Mouse (Mus musculus) stomach, postnatal 0 days (tissue): ENCODE data around the gene Gm20695. TPM values are rescaled to one million over a fixed set of nuclear protein-coding genes. Genes with fewer than 3 reads are reported as not detected.

ENCODE experiments used
- ATAC-seq: fragments of 200-750 bp; cut with Nextera tagmentation; 2 replicates; pipeline ENCODE4 v1.8.0; 2017; ENCODE audit not compliant: low FRiP score, low TSS enrichment
- DNase-seq: peaks from one replicate; pipeline ENCODE4 v3.0.0-alpha.2; 2016; ENCODE audit warnings: low spot score
- H3K27ac ChIP-seq: fragments of 300-500 bp; sonication (generic); replicated peaks from 2 replicates; pipeline ENCODE4 v1.5.1; 2014; ENCODE audit warnings: mild to moderate bottlenecking, control low read depth
- H3K27me3 ChIP-seq: fragments of 300-500 bp; sonication (generic); 2 replicates; pipeline ENCODE4 v1.6.1; 2014; ENCODE audit warnings: low read length; ENCODE audit not compliant: control insufficient read depth, insufficient read depth
- H3K36me3 ChIP-seq: fragments of 300-500 bp; sonication (generic); 2 replicates; pipeline ENCODE4 v1.6.1; 2014; ENCODE audit warnings: low read length, mixed read lengths; ENCODE audit not compliant: control insufficient read depth, insufficient read depth
- H3K4me1 ChIP-seq: fragments of 300-500 bp; sonication (generic); replicated peaks from 2 replicates; pipeline ENCODE4 v1.6.1; 2014; ENCODE audit warnings: antibody characterized with exemption; ENCODE audit not compliant: control insufficient read depth, insufficient read depth
- H3K4me2 ChIP-seq: fragments of 300-500 bp; sonication (generic); replicated peaks from 2 replicates; pipeline ENCODE4 v1.6.1; 2014; ENCODE audit warnings: low read depth, mild to moderate bottlenecking, control low read depth, moderate library complexity
- H3K4me3 ChIP-seq: fragments of 300-500 bp; sonication (generic); 2 replicates; pipeline ENCODE4 v1.5.1; 2014; ENCODE audit warnings: low read depth, low read length, control low read depth
- H3K9ac ChIP-seq: fragments of 300-500 bp; sonication (generic); 2 replicates; pipeline ENCODE4 v1.6.1; 2014; ENCODE audit warnings: mild to moderate bottlenecking, low read length, control low read depth, mixed read lengths
- H3K9me3 ChIP-seq: fragments of 300-500 bp; sonication (generic); 2 replicates; pipeline ENCODE4 v1.6.1; 2016; ENCODE audit warnings: low read length; ENCODE audit not compliant: control insufficient read depth
- CTCF ChIP-seq: IDR thresholded peaks from 2 replicates; pipeline ENCODE4 v1.5.1; 2016; ENCODE audit warnings: antibody characterized with exemption, low read depth, mild to moderate bottlenecking, moderate library complexity
- EP300 ChIP-seq: optimal IDR thresholded peaks from 2 replicates; pipeline ENCODE3; 2016; ENCODE audit warnings: antibody characterized with exemption
- WGBS: fragments of 180-500 bp; shearing (Covaris S2); extraction: QIAGEN DNeasy Blood & Tissue Kit; methylation state at CpG from one replicate; pipeline ENCODE4 v1.1.7; 2014; 5-methylcytosine and 5-hydroxymethylcytosine counted together
- polyA plus RNA-seq: library from polyadenylated mRNA; unstranded; fragments of >200 nt; fragmentation: Nextera tagmentation; extraction: Ambion mirVana; gene quantifications from 2 replicates; pipeline ENCODE4 v1.2.1, GENCODE M21; 2015

The Gm20695 gene
- polyA plus RNA-seq, 1 experiment from 2014 or later: 1.9 TPM

- H3K4me3 ChIP-seq: no peak overlapping the region
- no peak for TF ChIP-seq EP300
- no peak overlapping the region for H3K9ac ChIP-seq
- H3K4me2 ChIP-seq: no peak overlapping the region
- no peaks in the 10 kb centered on the region for H3K9me3 ChIP-seq
- 71% methylated on average over 11 of the region's 11 CpGs for WGBS
- no peaks in the 10 kb centered on the region for H3K36me3 ChIP-seq
- DNase-seq (no peak), ATAC-seq (no peak)
- H3K4me1 ChIP-seq: no peaks in the 10 kb centered on the region
- H3K27me3 ChIP-seq: no peaks in the 10 kb centered on the region
- H3K27ac ChIP-seq: no peak overlapping the region
These were observed 29.8 kb upstream of the Gm20695 start for GRCm38 (mm10) chr16:3854437-3855182.

- WGBS: 79% methylated on average over 1 of the region's 1 CpGs
- no peak for DNase-seq
- H3K4me3 ChIP-seq: no peak overlapping the region
- H3K4me1 ChIP-seq: no peaks in the 10 kb centered on the region
- H3K27ac ChIP-seq: no peak overlapping the region
- H3K4me2 ChIP-seq: no peak overlapping the region
- no peaks in the 10 kb centered on the region for H3K27me3 ChIP-seq
- H3K9me3 ChIP-seq: no peaks in the 10 kb centered on the region
- no peaks in the 10 kb centered on the region for H3K36me3 ChIP-seq
- H3K9ac ChIP-seq: no peak overlapping the region
- no peak for ATAC-seq
- TF ChIP-seq CTCF (no peak), EP300 (no peak)
These were observed 28.7 kb upstream of the Gm20695 start for GRCm38 (mm10) chr16:3855776-3856175.

GRCm38 (mm10) chr16:3859254-3859653 is 25.2 kb upstream of the Gm20695 start:
- H3K4me2 ChIP-seq: no peak overlapping the region
- H3K4me3 ChIP-seq: no peak overlapping the region
- no peaks in the 10 kb centered on the region for H3K9me3 ChIP-seq
- no peak for ATAC-seq
- H3K4me1 ChIP-seq: no peaks in the 10 kb centered on the region
- TF ChIP-seq EP300: no peak
- TF ChIP-seq CTCF: no peak
- WGBS: 89% methylated on average over 4 of the region's 4 CpGs
- no peak overlapping the region for H3K9ac ChIP-seq
- H3K27ac ChIP-seq: no peak overlapping the region
- H3K36me3 ChIP-seq: no peaks in the 10 kb centered on the region
- no peak for DNase-seq
- H3K27me3 ChIP-seq: no peaks in the 10 kb centered on the region

- TF ChIP-seq EP300 (no peak), CTCF (no peak)
- 2% methylated on average over 16 of the region's 16 CpGs for WGBS
- peak overlapping the region; percentile 59 for H3K4me3 ChIP-seq
- no peaks in the 10 kb centered on the region for H3K36me3 ChIP-seq
- no peaks in the 10 kb centered on the region for H3K4me1 ChIP-seq
- peak overlapping the region; percentile 73 for H3K4me2 ChIP-seq
- H3K9me3 ChIP-seq: no peaks in the 10 kb centered on the region
- peak overlapping the region; percentile 20; the same call in 1 of the 2 replicates for H3K27ac ChIP-seq
- H3K9ac ChIP-seq: peak overlapping the region; percentile 63
- DNase-seq (no peak), ATAC-seq (peak; percentile 25; the same call in 1 of the 2 replicates)
- H3K27me3 ChIP-seq: no peaks in the 10 kb centered on the region
These were observed 12.6 kb upstream of the Gm20695 start for GRCm38 (mm10) chr16:3871815-3872214.

GRCm38 (mm10) chr16:3872216-3873047 is 12.0 kb upstream of the Gm20695 start, which contains the start of gene Naa60:
TSS of gene Naa60 (plus strand) at chr16:3872375.
- H3K4me3 ChIP-seq: peak within 1 kb of the TSS; percentile 59
- no peaks in the 10 kb centered on the region for H3K9me3 ChIP-seq
- 4% methylated on average over 47 of the region's 47 CpGs for WGBS
- peak; percentile 99 for ATAC-seq
- no peaks in the 10 kb centered on the region for H3K27me3 ChIP-seq
- DNase-seq: peak; percentile 98
- H3K4me2 ChIP-seq: peak within 1 kb of the TSS; percentile 73
- no peaks in the 10 kb centered on the region for H3K4me1 ChIP-seq
- no peak for TF ChIP-seq EP300
- TF ChIP-seq CTCF: no peak
- peak within 1 kb of the TSS; percentile 63 for H3K9ac ChIP-seq
- no peaks in the 10 kb centered on the region for H3K36me3 ChIP-seq
- peak within 1 kb of the TSS; percentile 61 for H3K27ac ChIP-seq
